Mouse (Mus musculus): Measurements from ENCODE around the gene Midn.

DNA sequence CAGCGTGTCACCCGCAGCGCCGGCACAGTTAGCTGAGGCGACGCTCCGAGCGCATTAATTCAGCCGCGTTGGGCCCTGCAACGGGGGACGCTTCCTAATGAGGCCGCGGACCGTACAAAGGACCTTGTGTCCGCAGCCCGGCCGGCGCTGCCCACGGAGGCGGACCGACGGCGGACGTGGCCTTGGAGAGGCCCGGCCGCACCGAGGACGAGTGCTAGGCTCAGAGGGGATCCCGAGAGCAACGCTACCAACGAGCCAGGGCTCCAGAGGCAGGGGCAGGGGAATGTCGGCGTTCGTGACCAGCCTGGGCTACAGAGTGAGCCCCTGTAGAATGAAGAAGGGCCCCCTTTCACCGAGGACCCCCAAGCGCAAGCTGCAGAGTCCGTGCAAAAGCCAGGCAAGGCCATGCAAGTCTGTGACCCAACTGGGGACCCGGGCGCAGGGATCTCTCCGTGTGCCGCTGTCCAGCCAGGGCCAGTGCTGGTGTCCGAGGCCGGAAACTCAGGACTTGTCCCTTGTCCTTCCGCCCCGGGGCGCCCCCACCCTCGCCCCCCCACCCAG lies 42.5 kb downstream of the Midn start:
- no peak for TF ChIP-seq CTCF (IDR thresholded peaks at IDR 0.05; ENCODE audit: low read depth)
- TF ChIP-seq EP300 (IDR thresholded peaks at IDR 0.05; ENCODE audit: low read depth) = no peak
